Mouse (Mus musculus) heart, adult 2 months (tissue): ENCODE measurements around the gene Galp. TPM values are rescaled to one million over a fixed set of nuclear protein-coding genes. Genes with fewer than 3 reads are reported as not detected.

Experiments used
- DNase-seq, 2 experiments: peaks; one replicate each; pipeline ENCODE4 v3.0.0; 2021
- H3K27ac ChIP-seq: fragments of 200-600 bp; 2 replicates; pipeline ENCODE4 v1.8.1; 2022
- H3K27me3 ChIP-seq: fragments of 200-500 bp; 2 replicates; pipeline ENCODE4 v1.6.1; 2012; ENCODE audit warnings: mild to moderate bottlenecking, low read length, inconsistent platforms, mixed read lengths; ENCODE audit not compliant: control insufficient read depth, insufficient read depth
- H3K36me3 ChIP-seq: fragments of 200-500 bp; 2 replicates; pipeline ENCODE4 v1.6.1; 2012; ENCODE audit warnings: low read length, inconsistent platforms; ENCODE audit not compliant: control insufficient read depth, insufficient read depth
- H3K4me1 ChIP-seq: fragments of 200-500 bp; 2 replicates; pipeline ENCODE4 v1.6.1; 2011; ENCODE audit warnings: low read length; ENCODE audit not compliant: control insufficient read depth, insufficient read depth
- H3K4me3 ChIP-seq: fragments of 200-600 bp; 2 replicates; pipeline ENCODE4 v1.8.1; 2022
- H3K79me2 ChIP-seq: fragments of 200-500 bp; replicated peaks from 2 replicates; pipeline ENCODE4 v1.6.1; 2012; ENCODE audit warnings: mild to moderate bottlenecking, inconsistent platforms, low read length, moderate library complexity, mixed read lengths; ENCODE audit not compliant: control insufficient read depth, insufficient read depth
- H3K9ac ChIP-seq: fragments of 200-500 bp; 2 replicates; pipeline ENCODE4 v1.6.1; 2012; ENCODE audit warnings: low read depth, mild to moderate bottlenecking, control low read depth, inconsistent platforms, low read length, mixed read lengths
- CTCF ChIP-seq: fragments of 200-600 bp; IDR thresholded peaks from 2 replicates; pipeline ENCODE4 v1.8.1; 2022; ENCODE audit warnings: antibody characterized with exemption, mild to moderate bottlenecking, moderate library complexity
- EP300 ChIP-seq: fragments of 200-500 bp; IDR thresholded peaks from 2 replicates; pipeline ENCODE4 v1.6.1; 2011; ENCODE audit warnings: low read depth, low read length, control low read depth; ENCODE audit not compliant: insufficient read depth
- POLR2A ChIP-seq: fragments of 200-500 bp; IDR thresholded peaks from 2 replicates; pipeline ENCODE4 v1.6.1; 2011; ENCODE audit warnings: mild to moderate bottlenecking, low read depth, low read length, control low read depth; ENCODE audit not compliant: insufficient read depth
- WGBS: fragments of 180-500 bp; shearing (Covaris S2); methylation state at CpG from one replicate; pipeline ENCODE4 v1.1.7; 2018; 5-methylcytosine and 5-hydroxymethylcytosine counted together
- intact Hi-C: fragments of 180-260 bp; cut with DNase I; formaldehyde crosslinking; loops from one replicate; pipeline ENCODE4 v1.15.1; 2025
- polyA plus RNA-seq: library from polyadenylated mRNA; depleted of rRNA; stranded (reverse); fragments of >200 nt; gene quantifications from 2 replicates; pipeline ENCODE4 v1.2.3, GENCODE M21; 2012
- total RNA-seq, 2 experiments: library from RNA; stranded (reverse); gene quantifications; 2 replicates each; pipeline ENCODE4 v1.2.3; 2021

The Galp gene
- total and polyA plus RNA-seq, 3 experiments: not detected

DNA sequence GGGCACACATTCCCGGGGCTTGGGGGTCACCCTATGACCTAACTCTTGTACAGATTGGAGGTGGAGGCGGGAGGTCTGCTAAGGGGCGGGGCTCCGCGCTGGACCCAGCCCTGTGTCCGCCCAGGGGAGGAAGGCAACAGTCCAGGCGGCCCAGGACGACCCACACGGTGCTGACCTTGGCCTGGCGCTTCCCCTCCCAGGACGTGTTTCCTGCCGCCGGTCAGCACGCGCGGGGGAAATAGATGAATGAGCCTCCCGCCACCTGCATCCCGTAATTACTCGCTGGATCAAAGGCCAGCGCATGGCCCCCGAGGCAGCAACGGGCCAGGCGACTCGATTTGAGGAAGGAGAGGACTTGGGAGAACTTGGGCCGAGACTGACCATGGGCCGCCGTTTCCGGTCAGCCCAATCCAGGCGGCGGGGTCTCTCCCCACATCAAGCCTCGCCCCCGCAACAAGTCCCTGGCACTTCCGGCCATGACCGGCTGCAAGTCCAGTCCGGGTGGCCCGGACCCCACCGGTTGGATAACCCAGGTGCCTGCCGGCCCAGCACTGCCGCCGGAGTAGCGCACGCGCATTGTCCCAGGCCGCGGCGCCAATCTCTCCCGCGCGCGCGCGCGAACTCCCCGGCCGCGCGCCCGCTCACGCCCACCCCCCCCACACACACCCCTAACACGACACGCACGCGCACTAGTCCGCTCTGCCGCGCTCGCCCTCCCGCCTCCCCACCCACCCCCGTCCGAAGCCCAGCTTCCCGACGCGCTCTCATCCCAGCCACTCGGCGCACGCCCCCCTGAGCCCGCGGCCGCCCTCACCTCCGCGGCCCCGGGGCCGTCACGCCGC lies 41.6 kb upstream of the Galp start:
- Histone ChIP-seq H3K27me3 (no peaks in the 10 kb centered on the region), H3K36me3 (peaks cover 8% of the 10 kb centered on the region), H3K4me1 (peaks cover 32% of the 10 kb centered on the region), H3K27ac (peak overlapping the region; percentile 99), H3K9ac (peak overlapping the region; percentile 83), H3K79me2 (peaks cover 5% of the 10 kb centered on the region; the same call in 1 of the 2 replicates), H3K4me3 (peak overlapping the region; percentile 99)
- no peak for TF ChIP-seq CTCF
- TF ChIP-seq EP300: peak; percentile 6; the same call in 1 of the 2 replicates
- peak; percentile 82 for TF ChIP-seq POLR2A
- WGBS: under 1% methylated on average over 71 of the region's 85 CpGs
- intact Hi-C loops: loop anchor here (5.0 kb wide), 1 partner anchor 132 kb away; the partner anchor contains the start of gene Zfp667
- DNase-seq: peak; percentile 89 to 90

GRCm38 (mm10) chr7:6155901-6156411 lies 40.9 kb upstream of the Galp start, which contains the start of gene Zfp787:
Gene Zfp787 (minus strand): TSS chr7:6155997.
- Histone ChIP-seq H3K27me3 (no peaks in the 10 kb centered on the region), H3K4me1 (peaks cover 28% of the 10 kb centered on the region), H3K9ac (peak within 1 kb of the TSS; percentile 83), H3K27ac (peak within 1 kb of the TSS; percentile 99), H3K4me3 (peak within 1 kb of the TSS; percentile 99), H3K36me3 (peaks cover 8% of the 10 kb centered on the region), H3K79me2 (peaks cover 5% of the 10 kb centered on the region; the same call in 1 of the 2 replicates)
- intact Hi-C loops: loop anchor here (1.0 to 5.0 kb wide), 2 partner anchors 16 to 131 kb away; partner anchors contain the start of genes Zfp444 and Zfp667
- WGBS: under 1% methylated on average over 54 of the region's 54 CpGs
- peak; percentile 96 to 98 for DNase-seq
- TF ChIP-seq CTCF (no peak), POLR2A (peak; percentile 40; the same call in 1 of the 2 replicates), EP300 (0 out of 2 replicates have a peak, but pooled peaks have one; percentile 30)

DNA sequence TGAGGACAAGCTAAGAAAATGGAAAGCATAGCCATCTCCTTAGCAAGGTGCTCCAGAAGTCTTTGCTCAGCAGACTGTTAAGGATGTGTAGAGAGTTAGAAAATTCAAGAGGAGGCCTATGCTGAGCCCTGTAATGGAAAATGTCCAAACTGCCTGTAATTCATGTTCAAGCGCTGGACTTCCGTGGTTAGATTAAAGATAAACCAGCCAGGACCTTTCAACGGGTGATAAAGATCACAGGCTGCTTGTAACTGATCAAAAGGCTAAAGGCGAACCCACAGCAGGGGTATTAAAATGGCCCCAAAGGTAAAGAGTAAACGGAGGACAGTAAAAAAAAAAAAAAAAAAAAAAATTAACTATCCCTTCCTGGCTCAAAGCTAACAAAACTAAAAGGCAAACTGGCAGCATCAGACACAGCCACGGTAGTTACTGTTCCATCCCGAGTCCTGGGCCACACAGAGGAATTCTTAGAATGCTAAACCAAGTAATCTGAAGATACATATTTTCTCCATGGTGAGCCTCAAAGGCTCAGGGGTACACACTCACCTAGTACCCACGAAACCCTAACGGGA lies 39.9 kb upstream of the Galp start:
- peaks cover 5% of the 10 kb centered on the region; the same call in 1 of the 2 replicates for H3K79me2 ChIP-seq
- peak overlapping the region; percentile 58 for H3K9ac ChIP-seq
- intact Hi-C loops: loop anchor here (1.0 to 5.0 kb wide), 2 partner anchors 15 to 130 kb away; partner anchors contain the start of genes Zfp444 and Zfp667
- no peaks in the 10 kb centered on the region for H3K27me3 ChIP-seq
- no peak for DNase-seq
- WGBS: 40% methylated on average over 9 of the region's 9 CpGs
- H3K4me1 ChIP-seq: peaks cover 21% of the 10 kb centered on the region
- no peak for TF ChIP-seq CTCF
- no peak for TF ChIP-seq POLR2A
- TF ChIP-seq EP300: no peak
- H3K27ac ChIP-seq: peak overlapping the region; percentile 99
- peaks cover 5% of the 10 kb centered on the region for H3K36me3 ChIP-seq
- H3K4me3 ChIP-seq: peak overlapping the region; percentile 99

DNA sequence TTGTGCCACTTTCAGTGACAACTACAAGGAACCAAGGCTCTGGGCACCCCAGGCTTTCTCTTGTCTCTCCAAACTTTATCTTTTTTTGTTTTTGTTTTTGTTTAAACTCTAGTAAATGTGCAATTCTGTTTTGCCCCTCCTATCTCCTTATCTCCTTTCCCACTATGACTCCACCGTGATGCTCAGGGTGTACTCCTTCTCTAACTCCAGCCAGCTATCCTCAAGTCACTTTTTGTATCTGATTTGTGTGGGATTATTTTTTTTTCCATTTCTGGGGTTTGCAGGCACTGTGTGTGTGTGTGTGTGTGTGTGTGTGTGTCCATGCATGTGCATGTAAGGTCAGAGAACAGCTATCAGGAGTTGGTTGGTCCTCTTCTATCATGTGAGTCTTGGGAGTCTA lies 39.4 kb upstream of the Galp start:
- Histone ChIP-seq H3K27ac (no peak overlapping the region), H3K4me3 (no peak overlapping the region), H3K9ac (no peak overlapping the region), H3K36me3 (peaks cover 5% of the 10 kb centered on the region), H3K4me1 (peaks cover 18% of the 10 kb centered on the region), H3K79me2 (peaks cover 5% of the 10 kb centered on the region; the same call in 1 of the 2 replicates), H3K27me3 (no peaks in the 10 kb centered on the region)
- DNase-seq: no peak
- intact Hi-C loops: loop anchor here (5.0 kb wide), 1 partner anchor 130 kb away; the partner anchor contains the start of gene Zfp667
- 21% methylated on average over 1 of the region's 1 CpGs for WGBS
- TF ChIP-seq POLR2A (no peak), CTCF (no peak), EP300 (no peak)

- no peak overlapping the region for H3K27ac ChIP-seq
- no peak overlapping the region for H3K4me3 ChIP-seq
- intact Hi-C loops: loop anchor here (5.0 kb wide), 1 partner anchor 128 kb away; the partner anchor contains the start of gene Zfp667
- no peak for TF ChIP-seq EP300
- TF ChIP-seq CTCF: no peak
- no peak for TF ChIP-seq POLR2A
- DNase-seq: no peak
- WGBS: 90% methylated on average over 3 of the region's 3 CpGs
- no peaks in the 10 kb centered on the region for H3K79me2 ChIP-seq
- no peak overlapping the region for H3K9ac ChIP-seq
- peaks cover 4% of the 10 kb centered on the region for H3K4me1 ChIP-seq
- H3K27me3 ChIP-seq: no peaks in the 10 kb centered on the region
- H3K36me3 ChIP-seq: no peaks in the 10 kb centered on the region
Observed at GRCm38 (mm10) chr7:6159604-6160003, 37.3 kb upstream of the Galp start.
